In genomic region chr11:37735992-37736391, GRCm38 (mm10) we compare ENCODE assay signal across 23 mouse cellular contexts.
DNase-seq lines count a peak whose midpoint lies in the region; ATAC-seq and TF ChIP-seq lines count a peak whose summit lies in the region.
"Had no signal": no experiment of that assay in that cellular context is flagged by ENCODE, and none has a peak within 500 bp of the region (broad histone marks: within the 10 kb centered on the region; RNA-seq: fewer than 3 reads in every experiment).

No protein-coding gene starts in this region.

- no peak overlapping the region for H3K9ac ChIP-seq in heart, postnatal 0 days (replicated peaks; ENCODE audit: low read depth, low read length)
- no peak overlapping the region for H3K9ac ChIP-seq in hindbrain, embryonic 12.5 days
- H3K9ac ChIP-seq: embryonic facial prominence, embryonic 15.5 days; heart, embryonic 15.5 days; kidney, embryonic 15.5 days; limb, embryonic 13.5 days; liver, embryonic 12.5 days had no signal

- no peaks in the 10 kb centered on the region for H3K27me3 ChIP-seq in heart, postnatal 0 days (ENCODE audit: control insufficient read depth, insufficient read depth, low read length)
- no peaks in the 10 kb centered on the region for H3K27me3 ChIP-seq in hindbrain, embryonic 12.5 days
- H3K27me3 ChIP-seq: CH12.LX; embryonic facial prominence, embryonic 15.5 days; heart, embryonic 15.5 days; kidney, embryonic 15.5 days; limb, embryonic 13.5 days; liver, embryonic 12.5 days had no signal

- H3K4me2 ChIP-seq in heart, postnatal 0 days (ENCODE audit: low read depth, low read length): no peak overlapping the region
- H3K4me2 ChIP-seq in hindbrain, embryonic 12.5 days (replicated peaks): no peak overlapping the region
- H3K4me2 ChIP-seq: embryonic facial prominence, embryonic 15.5 days; heart, embryonic 15.5 days; kidney, embryonic 15.5 days; limb, embryonic 13.5 days; liver, embryonic 12.5 days had no signal

- TF ChIP-seq POLR2A in brain, embryonic 14.5 days (IDR thresholded peaks at IDR 0.05; ENCODE audit: borderline replicate concordance, extremely low read depth, insufficient read depth, insufficient read length, poor library complexity, severe bottlenecking): no peak

- H3K36me3 ChIP-seq in heart, postnatal 0 days (replicated peaks; ENCODE audit: control insufficient read depth, insufficient read depth, low read length): no peaks in the 10 kb centered on the region
- H3K36me3 ChIP-seq in hindbrain, embryonic 12.5 days: no peaks in the 10 kb centered on the region
- H3K36me3 ChIP-seq: embryonic facial prominence, embryonic 15.5 days; G1E; heart, embryonic 15.5 days; kidney, embryonic 15.5 days; limb, embryonic 13.5 days; liver, embryonic 12.5 days had no signal

- no peak for TF ChIP-seq EP300 in heart, postnatal 0 days (IDR thresholded peaks at IDR 0.05; ENCODE audit: low read depth)

- no peak overlapping the region for H3K27ac ChIP-seq in heart, postnatal 0 days (ENCODE audit: low read depth)
- H3K27ac ChIP-seq in hindbrain, embryonic 12.5 days: no peak overlapping the region
- H3K27ac ChIP-seq: embryonic facial prominence, embryonic 15.5 days; heart, adult 2 months; heart, embryonic 15.5 days; kidney, embryonic 15.5 days; limb, embryonic 13.5 days; liver, embryonic 12.5 days had no signal

- H3K4me1 ChIP-seq in heart, postnatal 0 days (ENCODE audit: control insufficient read depth, insufficient read depth): no peaks in the 10 kb centered on the region
- no peaks in the 10 kb centered on the region for H3K4me1 ChIP-seq in hindbrain, embryonic 12.5 days
- H3K4me1 ChIP-seq: embryonic facial prominence, embryonic 15.5 days; heart, embryonic 15.5 days; kidney, embryonic 15.5 days; limb, embryonic 13.5 days; liver, embryonic 12.5 days had no signal

- intact Hi-C loops in heart, postnatal 25 days (cut with DNase I): no loop called here
- intact Hi-C loops in left cerebral cortex, postnatal 25 days (cut with DNase I): no loop called here

- TF ChIP-seq CTCF in heart, postnatal 0 days (IDR thresholded peaks at IDR 0.05; ENCODE audit: low read depth): no peak
- TF ChIP-seq CTCF in brain, embryonic 14.5 days (IDR thresholded peaks at IDR 0.05; ENCODE audit: borderline replicate concordance, extremely low read depth, insufficient read depth, insufficient read length): no peak

- no peaks in the 10 kb centered on the region for H3K9me3 ChIP-seq in heart, postnatal 0 days (replicated peaks; ENCODE audit: control insufficient read depth, low read length)
- H3K9me3 ChIP-seq in hindbrain, embryonic 12.5 days (replicated peaks): no peaks in the 10 kb centered on the region
- H3K9me3 ChIP-seq: embryonic facial prominence, embryonic 15.5 days; G1E; heart, embryonic 15.5 days; kidney, embryonic 15.5 days; limb, embryonic 13.5 days; liver, embryonic 12.5 days had no signal

- DNase-seq in heart, postnatal 0 days (ENCODE audit: low spot score): peak; percentile 7
- no peak for DNase-seq in heart, postnatal 25 days (ENCODE audit: low spot score)
- DNase-seq in left cerebral cortex, adult 11 months (ENCODE audit: low spot score): peak; percentile 6
- no peak for DNase-seq in left cerebral cortex, postnatal 25 days (ENCODE audit: low spot score in 2 of 2)
- DNase-seq in Muller cell, postnatal 12 days (ENCODE audit: inconsistent ontology term): peak; percentile 78
- peak; percentile 56 for DNase-seq in brain, embryonic 14.5 days (ENCODE audit: low read depth)
- no peak for DNase-seq in spleen, postnatal 4 days (ENCODE audit: low spot score in 2 of 2)
- DNase-seq: adrenal gland, adult 8-10 months; B cell, adult 2 months; cerebellum, adult 8-10 months; gastrocnemius, postnatal 36 days; heart, adult 2 months; kidney, adult 11 months; kidney, postnatal 36 days had no signal

- ATAC-seq in heart, postnatal 0 days (ENCODE audit: insufficient read depth, low read depth): no peak
- no peak for ATAC-seq in hindbrain, embryonic 12.5 days (ENCODE audit: low FRiP score)
- ATAC-seq: liver, embryonic 12.5 days; midbrain, embryonic 16.5 days had no signal

- no peak overlapping the region for H3K4me3 ChIP-seq in heart, postnatal 0 days (ENCODE audit: low read depth, low read length)
- H3K4me3 ChIP-seq in hindbrain, embryonic 12.5 days: no peak overlapping the region
- H3K4me3 ChIP-seq: embryonic facial prominence, embryonic 15.5 days; heart, adult 2 months; heart, embryonic 15.5 days; kidney, embryonic 15.5 days; limb, embryonic 13.5 days; liver, embryonic 12.5 days had no signal

Comparison
In these comparisons a context has a peak if more than half of its experiments do, and no peak if none do; other contexts are left out.
1. DNase-seq: peak in heart, postnatal 0 days (single experiment), left cerebral cortex, adult 11 months (single experiment), Muller cell, postnatal 12 days (single experiment) and brain, embryonic 14.5 days (single experiment); none in heart, postnatal 25 days (single experiment), left cerebral cortex, postnatal 25 days (0 of 2) and spleen, postnatal 4 days (0 of 2).